Mouse (Mus musculus): ENCODE measurements around the gene Psmd7. TPM values are rescaled to one million over a fixed set of nuclear protein-coding genes. Genes with fewer than 3 reads are reported as not detected.

Psmd7 gene
- polyA plus RNA-seq, 1 experiment from 2014 or later: 223 TPM

DNA sequence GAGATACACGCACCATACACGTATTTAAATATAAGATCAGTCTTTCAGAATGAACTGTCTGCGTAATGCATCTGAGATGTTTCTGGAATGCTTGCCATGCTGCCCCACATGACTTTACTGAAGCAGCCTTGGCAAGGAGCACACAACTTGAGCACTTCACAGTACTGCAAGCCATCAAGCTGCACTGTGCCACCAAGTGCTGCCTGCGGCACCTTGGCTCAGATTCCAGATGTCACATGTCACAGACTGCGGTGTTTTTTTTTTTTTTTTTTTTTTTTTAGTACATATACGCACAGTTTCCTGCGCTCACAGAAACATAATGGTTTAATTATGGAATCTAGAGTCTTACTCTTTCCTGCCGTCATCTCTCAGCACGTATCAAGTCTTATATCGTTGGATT is 30.2 kb upstream of the Psmd7 start:
- ATAC-seq (replicated peaks; ENCODE audit: insufficient number of reproducible peaks, low FRiP score, low TSS enrichment): no peak
- WGBS (ENCODE audit: insufficient replicate concordance): 88% methylated on average over 10 of the region's 10 CpGs

DNA sequence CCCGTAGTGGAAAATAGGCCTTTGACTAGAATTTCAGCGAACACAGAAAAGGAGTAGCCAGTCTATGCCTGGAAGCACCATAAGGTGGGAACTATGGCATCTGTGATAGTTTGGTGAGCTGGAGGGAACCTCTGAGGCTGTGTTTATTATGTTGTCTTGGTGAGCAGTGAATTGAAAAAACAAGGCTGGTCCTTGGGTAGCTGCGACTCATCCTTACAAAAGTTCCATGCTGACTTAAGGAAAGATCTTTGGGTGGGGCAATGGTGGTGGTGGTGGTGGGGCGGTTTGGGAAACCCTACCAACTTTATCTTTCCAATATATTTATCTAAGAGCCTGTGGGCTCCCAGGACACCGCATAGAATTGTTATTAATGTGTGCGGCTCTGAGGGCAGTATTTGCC is 25.1 kb upstream of the Psmd7 start:
- ATAC-seq (replicated peaks; ENCODE audit: insufficient number of reproducible peaks, low FRiP score, low TSS enrichment): no peak
- Histone ChIP-seq H3K4me1 (ENCODE audit: control insufficient read depth, insufficient read depth, low read length) (no peaks in the 10 kb centered on the region), H3K27me3 (ENCODE audit: control insufficient read depth, insufficient read depth, low read length) (no peaks in the 10 kb centered on the region), H3K4me2 (no peak overlapping the region), H3K4me3 (ENCODE audit: low read depth, low read length) (no peak overlapping the region), H3K27ac (ENCODE audit: low read depth, low read length) (no peak overlapping the region), H3K9ac (ENCODE audit: low read depth, low read length) (no peak overlapping the region), H3K9me3 (replicated peaks; ENCODE audit: control insufficient read depth, low read length) (no peaks in the 10 kb centered on the region), H3K36me3 (ENCODE audit: control insufficient read depth, insufficient read depth, low read length) (no peaks in the 10 kb centered on the region)
- WGBS (ENCODE audit: insufficient replicate concordance): 84% methylated on average over 6 of the region's 6 CpGs

More for the DNA sequence above, 30.2 kb upstream of the Psmd7 start:
- H3K4me1 ChIP-seq (ENCODE audit: control insufficient read depth, insufficient read depth, low read length): no peaks in the 10 kb centered on the region
- H3K27ac ChIP-seq (ENCODE audit: low read depth, low read length): no peak overlapping the region
- no peak overlapping the region for H3K4me3 ChIP-seq (ENCODE audit: low read depth, low read length)
- H3K4me2 ChIP-seq: no peak overlapping the region
- no peak overlapping the region for H3K9ac ChIP-seq (ENCODE audit: low read depth, low read length)
- H3K27me3 ChIP-seq (ENCODE audit: control insufficient read depth, insufficient read depth, low read length): no peaks in the 10 kb centered on the region
- no peaks in the 10 kb centered on the region for H3K36me3 ChIP-seq (ENCODE audit: control insufficient read depth, insufficient read depth, low read length)
- no peaks in the 10 kb centered on the region for H3K9me3 ChIP-seq (replicated peaks; ENCODE audit: control insufficient read depth, low read length)

DNA sequence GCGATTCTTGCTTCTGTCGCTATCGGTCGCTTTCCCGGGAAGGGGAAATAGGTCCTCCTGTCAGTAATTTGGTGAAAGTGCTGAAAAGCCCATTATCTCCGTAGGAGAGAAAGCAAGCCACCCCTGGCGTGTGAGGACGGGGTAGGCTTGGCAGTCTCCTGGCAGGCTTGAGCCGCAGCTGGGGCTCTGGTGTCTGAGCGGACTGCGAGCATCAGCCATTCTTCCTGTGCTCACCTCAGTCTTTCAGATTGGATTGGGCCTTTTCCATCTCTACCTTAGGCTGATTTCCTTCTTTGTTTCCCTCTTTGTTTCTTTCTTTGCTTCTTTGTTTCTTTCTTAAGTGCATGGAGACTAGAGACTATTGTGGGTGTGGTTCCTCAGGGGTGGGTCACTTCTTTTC is 22.6 kb upstream of the Psmd7 start:
- H3K9me3 ChIP-seq (replicated peaks; ENCODE audit: control insufficient read depth, low read length): no peaks in the 10 kb centered on the region
- H3K9ac ChIP-seq (ENCODE audit: low read depth, low read length): no peak overlapping the region
- H3K4me2 ChIP-seq: peak overlapping the region; percentile 45
- WGBS (ENCODE audit: insufficient replicate concordance): 30% methylated on average over 11 of the region's 11 CpGs
- H3K27me3 ChIP-seq (ENCODE audit: control insufficient read depth, insufficient read depth, low read length): no peaks in the 10 kb centered on the region
- no peak overlapping the region for H3K4me3 ChIP-seq (ENCODE audit: low read depth, low read length)
- H3K4me1 ChIP-seq (ENCODE audit: control insufficient read depth, insufficient read depth, low read length): no peaks in the 10 kb centered on the region
- no peak overlapping the region for H3K27ac ChIP-seq (ENCODE audit: low read depth, low read length)
- H3K36me3 ChIP-seq (ENCODE audit: control insufficient read depth, insufficient read depth, low read length): no peaks in the 10 kb centered on the region
- ATAC-seq (replicated peaks; ENCODE audit: insufficient number of reproducible peaks, low FRiP score, low TSS enrichment): no peak

DNA sequence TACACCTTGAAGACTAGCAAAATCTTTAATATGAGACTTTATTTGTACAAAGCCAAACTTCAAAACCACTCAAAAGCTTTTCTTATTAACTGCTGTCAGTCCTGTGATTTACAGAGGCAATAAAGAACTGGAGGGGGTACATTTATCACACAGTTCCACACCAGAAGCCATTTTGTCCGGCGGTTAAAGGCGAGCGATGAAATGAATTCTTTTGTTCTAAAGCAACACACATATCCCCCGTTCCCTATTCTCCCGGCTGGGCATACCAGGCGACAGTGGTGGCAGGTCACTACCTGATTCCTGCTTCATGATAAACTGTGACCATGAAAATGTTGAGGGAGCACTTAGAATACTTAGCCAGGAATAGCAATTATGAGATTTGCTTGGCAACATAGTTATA is 20.5 kb upstream of the Psmd7 start:
- ATAC-seq (replicated peaks; ENCODE audit: insufficient number of reproducible peaks, low FRiP score, low TSS enrichment): no peak
- Histone ChIP-seq H3K4me1 (ENCODE audit: control insufficient read depth, insufficient read depth, low read length) (no peaks in the 10 kb centered on the region), H3K27me3 (ENCODE audit: control insufficient read depth, insufficient read depth, low read length) (no peaks in the 10 kb centered on the region), H3K9me3 (replicated peaks; ENCODE audit: control insufficient read depth, low read length) (no peaks in the 10 kb centered on the region), H3K27ac (ENCODE audit: low read depth, low read length) (no peak overlapping the region), H3K4me3 (ENCODE audit: low read depth, low read length) (no peak overlapping the region), H3K9ac (ENCODE audit: low read depth, low read length) (no peak overlapping the region), H3K36me3 (ENCODE audit: control insufficient read depth, insufficient read depth, low read length) (no peaks in the 10 kb centered on the region), H3K4me2 (no peak overlapping the region)
- WGBS (ENCODE audit: insufficient replicate concordance): 84% methylated on average over 7 of the region's 7 CpGs

DNA sequence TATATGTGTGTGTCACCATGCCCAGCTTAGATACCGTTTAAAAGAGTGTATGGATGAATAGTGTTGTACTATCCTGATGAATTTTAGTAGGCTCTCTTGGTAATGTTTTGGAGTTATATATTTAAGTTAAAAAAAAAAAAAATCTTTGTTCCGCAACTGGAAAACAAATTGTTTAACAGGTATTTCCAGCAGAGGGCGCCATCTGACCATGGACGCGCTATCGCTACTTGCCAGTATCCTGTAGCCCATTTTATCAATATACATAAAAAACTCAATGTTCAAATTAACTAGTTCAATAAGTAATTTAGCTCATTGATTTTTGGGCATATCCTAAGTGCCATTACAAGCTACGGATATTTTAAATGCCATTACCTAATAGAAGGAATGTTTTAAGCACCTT is 14.8 kb upstream of the Psmd7 start:
- no peak for ATAC-seq (replicated peaks; ENCODE audit: insufficient number of reproducible peaks, low FRiP score, low TSS enrichment)
- 5% methylated on average over 7 of the region's 7 CpGs for WGBS (ENCODE audit: insufficient replicate concordance)
- Histone ChIP-seq H3K9ac (ENCODE audit: low read depth, low read length) (no peak overlapping the region), H3K4me3 (ENCODE audit: low read depth, low read length) (no peak overlapping the region), H3K36me3 (ENCODE audit: control insufficient read depth, insufficient read depth, low read length) (no peaks in the 10 kb centered on the region), H3K4me1 (ENCODE audit: control insufficient read depth, insufficient read depth, low read length) (no peaks in the 10 kb centered on the region), H3K4me2 (no peak overlapping the region), H3K27ac (ENCODE audit: low read depth, low read length) (no peak overlapping the region), H3K9me3 (replicated peaks; ENCODE audit: control insufficient read depth, low read length) (no peaks in the 10 kb centered on the region), H3K27me3 (ENCODE audit: control insufficient read depth, insufficient read depth, low read length) (peaks cover 6% of the 10 kb centered on the region; the same call in 1 of the 2 replicates)

DNA sequence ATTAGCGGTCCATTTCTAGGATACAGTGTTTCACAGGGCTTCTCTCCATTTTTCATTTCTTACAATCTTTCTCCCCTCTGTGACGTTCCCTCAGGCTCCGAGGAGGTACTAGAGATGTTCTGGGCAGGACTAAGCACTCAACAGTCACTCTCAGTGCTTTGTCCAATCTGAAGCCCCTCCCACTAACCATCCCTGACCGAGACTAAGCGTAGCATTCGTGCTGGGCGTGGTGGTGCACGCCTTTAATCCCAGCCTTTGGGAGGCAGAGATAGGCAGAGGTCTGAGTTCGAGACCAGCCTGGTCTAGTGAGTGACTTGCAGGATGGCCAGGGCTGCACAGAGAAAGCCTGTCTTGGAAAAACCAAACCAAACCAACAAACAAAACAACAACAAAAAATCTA is 11.4 kb upstream of the Psmd7 start:
- Histone ChIP-seq H3K9ac (ENCODE audit: low read depth, low read length) (no peak overlapping the region), H3K36me3 (ENCODE audit: control insufficient read depth, insufficient read depth, low read length) (no peaks in the 10 kb centered on the region), H3K4me3 (ENCODE audit: low read depth, low read length) (no peak overlapping the region), H3K27me3 (ENCODE audit: control insufficient read depth, insufficient read depth, low read length) (peaks cover 6% of the 10 kb centered on the region; the same call in 1 of the 2 replicates), H3K4me2 (no peak overlapping the region), H3K4me1 (ENCODE audit: control insufficient read depth, insufficient read depth, low read length) (no peaks in the 10 kb centered on the region), H3K27ac (ENCODE audit: low read depth, low read length) (no peak overlapping the region), H3K9me3 (replicated peaks; ENCODE audit: control insufficient read depth, low read length) (no peaks in the 10 kb centered on the region)
- WGBS (ENCODE audit: insufficient replicate concordance): 75% methylated on average over 9 of the region's 9 CpGs
- no peak for ATAC-seq (replicated peaks; ENCODE audit: insufficient number of reproducible peaks, low FRiP score, low TSS enrichment)

DNA sequence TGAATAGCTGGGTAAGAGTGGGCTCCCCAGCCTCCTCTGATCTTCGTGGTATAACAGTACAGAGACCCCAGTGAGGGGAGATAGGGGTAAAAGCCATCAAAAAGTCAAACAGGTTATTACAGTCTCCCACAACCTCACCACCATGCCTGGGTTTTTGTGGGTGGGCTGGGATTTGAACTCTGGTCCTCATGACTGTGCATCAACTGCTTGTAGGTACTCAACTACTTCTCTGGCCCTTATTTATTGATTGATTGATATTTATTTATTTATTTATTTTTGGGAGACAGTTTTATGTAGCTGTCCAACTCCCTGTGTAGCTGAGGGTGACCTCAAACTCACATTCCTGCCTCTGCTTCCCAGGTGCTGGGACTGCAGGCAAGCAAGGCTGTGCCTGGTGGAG is 9.5 kb upstream of the Psmd7 start:
- Histone ChIP-seq H3K4me2 (no peak overlapping the region), H3K36me3 (ENCODE audit: control insufficient read depth, insufficient read depth, low read length) (no peaks in the 10 kb centered on the region), H3K27ac (ENCODE audit: low read depth, low read length) (no peak overlapping the region), H3K9me3 (replicated peaks; ENCODE audit: control insufficient read depth, low read length) (no peaks in the 10 kb centered on the region), H3K4me3 (ENCODE audit: low read depth, low read length) (no peak overlapping the region), H3K27me3 (ENCODE audit: control insufficient read depth, insufficient read depth, low read length) (peaks cover 6% of the 10 kb centered on the region; the same call in 1 of the 2 replicates), H3K9ac (ENCODE audit: low read depth, low read length) (no peak overlapping the region), H3K4me1 (ENCODE audit: control insufficient read depth, insufficient read depth, low read length) (no peaks in the 10 kb centered on the region)
- 76% methylated on average over 1 of the region's 1 CpGs for WGBS (ENCODE audit: insufficient replicate concordance)
- no peak for ATAC-seq (replicated peaks; ENCODE audit: insufficient number of reproducible peaks, low FRiP score, low TSS enrichment)

DNA sequence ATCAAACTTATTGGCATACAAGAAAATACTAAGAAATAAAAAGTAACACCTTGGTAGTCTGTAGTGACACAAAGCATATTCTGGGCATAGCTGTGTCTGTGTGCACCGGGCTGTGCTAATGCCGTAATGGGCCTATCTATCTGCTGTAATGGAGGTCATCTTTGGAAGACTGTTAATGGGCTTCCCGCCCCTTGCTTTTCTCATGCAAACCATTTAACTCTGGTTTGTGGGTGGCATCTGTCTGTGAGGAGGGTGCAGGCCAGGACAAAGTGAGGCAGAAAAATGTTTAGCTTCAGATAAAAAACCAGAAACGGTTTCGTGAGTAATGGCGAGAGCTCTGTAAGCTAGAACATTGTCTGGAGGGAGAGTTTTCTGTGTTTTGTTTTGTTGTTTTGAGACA is 6.6 kb upstream of the Psmd7 start:
- 67% methylated on average over 6 of the region's 6 CpGs for WGBS (ENCODE audit: insufficient replicate concordance)
- Histone ChIP-seq H3K4me1 (ENCODE audit: control insufficient read depth, insufficient read depth, low read length) (no peaks in the 10 kb centered on the region), H3K4me3 (ENCODE audit: low read depth, low read length) (no peak overlapping the region), H3K36me3 (ENCODE audit: control insufficient read depth, insufficient read depth, low read length) (no peaks in the 10 kb centered on the region), H3K27ac (ENCODE audit: low read depth, low read length) (no peak overlapping the region), H3K27me3 (ENCODE audit: control insufficient read depth, insufficient read depth, low read length) (peaks cover 5% of the 10 kb centered on the region; the same call in 1 of the 2 replicates), H3K9me3 (replicated peaks; ENCODE audit: control insufficient read depth, low read length) (no peaks in the 10 kb centered on the region), H3K9ac (ENCODE audit: low read depth, low read length) (no peak overlapping the region), H3K4me2 (no peak overlapping the region)
- ATAC-seq (replicated peaks; ENCODE audit: insufficient number of reproducible peaks, low FRiP score, low TSS enrichment): no peak

DNA sequence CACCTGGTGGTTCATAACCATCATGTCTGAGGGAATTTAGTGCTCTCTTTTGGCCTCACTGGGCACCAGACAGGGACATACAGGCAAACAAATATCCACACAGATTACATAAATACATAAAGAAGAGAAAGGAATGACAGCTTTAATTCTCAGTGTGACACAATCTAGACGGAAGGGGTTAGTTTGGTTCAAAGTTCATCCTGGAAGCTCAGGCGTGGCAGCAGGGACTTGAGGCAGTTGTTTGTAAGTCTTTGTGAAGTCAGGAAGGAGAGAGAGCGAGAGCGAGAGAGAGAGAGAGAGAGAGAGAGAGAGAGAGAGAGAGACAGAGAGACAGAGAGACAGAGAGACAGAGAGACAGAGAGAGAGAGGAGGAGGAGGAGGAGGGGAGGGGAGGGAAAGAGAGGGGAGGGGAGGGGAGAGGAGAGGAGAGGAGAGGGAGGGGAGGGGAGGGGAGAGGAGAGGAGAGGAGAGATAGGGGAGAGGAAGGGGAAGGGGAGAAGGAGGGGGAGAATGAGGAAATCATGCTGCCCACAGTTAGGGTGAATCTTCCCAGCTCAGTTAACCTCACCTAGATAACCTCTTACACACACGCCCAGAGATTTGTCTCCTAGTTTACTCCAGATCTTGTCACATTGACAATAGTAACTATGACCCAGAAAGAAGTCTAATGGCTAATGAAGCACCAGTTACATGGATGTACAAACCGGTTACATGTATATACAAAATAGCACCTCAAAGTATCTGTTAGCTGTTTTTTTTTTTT is 5.9 kb upstream of the Psmd7 start:
- Histone ChIP-seq H3K36me3 (ENCODE audit: control insufficient read depth, insufficient read depth, low read length) (no peaks in the 10 kb centered on the region), H3K9me3 (replicated peaks; ENCODE audit: control insufficient read depth, low read length) (no peaks in the 10 kb centered on the region), H3K27ac (ENCODE audit: low read depth, low read length) (no peak overlapping the region), H3K4me1 (ENCODE audit: control insufficient read depth, insufficient read depth, low read length) (no peaks in the 10 kb centered on the region), H3K9ac (ENCODE audit: low read depth, low read length) (no peak overlapping the region), H3K4me3 (ENCODE audit: low read depth, low read length) (no peak overlapping the region), H3K4me2 (no peak overlapping the region), H3K27me3 (ENCODE audit: control insufficient read depth, insufficient read depth, low read length) (no peaks in the 10 kb centered on the region)
- 66% methylated on average over 6 of the region's 6 CpGs for WGBS (ENCODE audit: insufficient replicate concordance)
- ATAC-seq (replicated peaks; ENCODE audit: insufficient number of reproducible peaks, low FRiP score, low TSS enrichment): no peak

Measured in heart, embryonic 11.5 days (tissue).